Mouse (Mus musculus) gonadal fat pad, adult 2 months (tissue): ENCODE results near the gene Cbln1. TPM values are rescaled to one million over a fixed set of nuclear protein-coding genes. Genes with fewer than 3 reads are reported as not detected.

Source experiments
- DNase-seq: peaks from one replicate; pipeline ENCODE4 v3.0.0-alpha.2; 2012; ENCODE audit warnings: low read depth
- polyA plus RNA-seq: library from polyadenylated mRNA; depleted of rRNA; stranded (reverse); fragments of >200 nt; gene quantifications from 2 replicates; pipeline ENCODE4 v1.2.3, GENCODE M21; 2012; rRNA removed

Gene Cbln1
- polyA plus RNA-seq, 1 experiment = 0.08 TPM

DNA sequence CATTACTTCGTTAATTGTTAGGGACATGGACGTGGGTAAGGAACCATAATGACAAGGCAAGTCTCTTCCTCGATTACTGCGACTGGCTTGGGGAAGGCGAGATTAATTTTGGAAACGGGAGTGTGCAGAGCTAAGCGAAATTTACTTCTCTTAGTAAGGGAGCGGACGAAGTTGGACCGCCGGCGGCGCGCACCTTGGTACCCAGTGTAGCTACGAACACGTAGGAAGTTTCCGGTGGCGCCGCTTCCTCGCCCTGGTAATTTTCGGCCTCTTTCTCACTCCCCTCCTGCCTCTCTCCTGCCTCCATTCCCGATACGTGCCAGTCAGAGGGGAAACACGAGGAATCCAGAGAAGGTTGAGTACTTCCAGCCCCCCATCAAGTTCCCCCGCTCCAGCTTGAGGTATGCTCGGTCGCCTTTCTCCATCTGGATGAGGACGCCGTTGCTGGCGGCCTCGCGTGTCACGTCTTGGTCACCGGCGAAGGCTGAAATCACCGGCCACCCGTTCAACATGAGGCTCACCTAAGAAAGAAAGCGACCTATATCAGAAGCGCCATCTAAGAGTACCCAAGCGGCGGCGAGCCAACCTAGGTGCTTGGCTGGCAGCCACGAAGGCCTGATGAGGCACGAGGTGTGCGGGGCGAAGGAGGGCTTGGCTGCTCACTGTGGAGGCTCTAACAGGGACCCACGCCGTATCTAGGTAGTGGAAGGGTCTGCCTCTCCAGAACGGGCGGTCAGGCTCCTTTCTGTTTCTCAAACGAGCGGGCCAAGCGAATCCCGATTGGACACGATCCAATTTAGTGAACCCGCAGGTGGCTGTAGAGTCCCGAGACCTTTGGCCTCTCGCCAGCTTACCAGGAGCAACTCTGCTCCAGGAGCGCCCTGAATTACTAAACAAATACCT, 2.2 kb downstream of the Cbln1 start:
- DNase-seq = no peak

DNA sequence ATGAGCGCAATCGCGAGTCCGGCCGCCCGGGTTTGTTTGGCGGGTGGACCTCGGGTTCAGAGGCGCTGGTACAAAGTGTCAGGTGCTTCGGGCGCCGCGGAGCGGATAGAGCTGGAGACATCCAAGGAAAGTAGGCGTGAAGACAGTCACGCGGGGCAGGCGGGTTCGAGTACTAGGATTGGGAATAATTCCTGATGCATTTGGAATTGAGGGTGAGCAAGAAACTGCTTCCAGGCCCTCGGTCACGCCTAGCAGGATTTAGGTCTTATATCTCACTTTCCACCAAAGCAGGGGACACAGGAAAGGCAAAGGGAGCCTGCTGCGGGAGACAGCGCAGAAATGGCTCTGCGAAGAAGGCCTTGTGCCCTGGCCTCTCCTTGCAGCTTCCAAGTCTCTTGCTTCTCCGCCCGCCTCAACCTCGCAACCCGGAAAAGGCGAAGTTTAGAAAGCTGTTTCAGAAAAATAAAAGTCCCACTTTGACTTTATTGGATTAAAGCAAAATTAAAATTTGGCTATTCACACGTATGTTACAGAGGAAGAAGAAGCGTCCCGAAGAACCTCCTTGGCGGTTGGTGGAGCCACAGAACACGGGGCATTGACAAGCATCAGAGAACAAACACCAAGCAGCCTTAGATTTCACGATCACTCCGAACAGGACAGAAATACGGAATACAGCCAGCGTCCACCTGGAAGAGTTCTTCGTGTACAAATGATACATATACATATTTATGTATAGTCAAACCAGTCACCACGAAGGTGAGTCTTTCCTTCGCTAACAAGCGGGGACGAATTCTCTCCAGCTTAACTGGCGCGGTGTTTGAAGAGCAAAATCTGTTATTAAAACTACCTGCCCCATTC, 3.2 kb downstream of the Cbln1 start:
- no peak for DNase-seq

GRCm38 (mm10) chr8:87468416-87468957, 3.9 kb downstream of the Cbln1 start:
- DNase-seq = no peak

- no peak for DNase-seq
These were observed 4.5 kb downstream of the Cbln1 start for GRCm38 (mm10) chr8:87467906-87468305.

- DNase-seq = no peak
These were observed 5.3 kb downstream of the Cbln1 start for GRCm38 (mm10) chr8:87466936-87467602.

DNA sequence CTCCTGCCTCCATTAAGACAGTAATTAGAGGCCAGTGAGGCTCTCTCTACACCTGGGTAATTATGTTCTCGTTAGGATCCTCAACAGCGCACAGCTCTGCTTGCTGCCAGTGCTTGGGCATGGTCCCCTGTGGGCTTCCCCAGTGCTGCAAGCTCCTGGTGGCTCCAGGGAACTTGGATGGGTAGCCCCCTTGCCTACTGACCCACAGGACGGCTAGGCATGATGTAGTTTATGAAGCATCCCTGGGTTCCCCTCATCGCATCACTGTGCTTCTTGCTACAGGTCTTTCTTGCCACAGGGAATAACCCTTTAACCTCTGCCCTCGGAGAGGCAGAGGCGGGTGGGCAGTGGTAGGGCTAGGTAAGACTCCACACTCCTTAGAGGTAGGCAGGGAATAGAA, 6.1 kb downstream of the Cbln1 start:
- DNase-seq = no peak

DNA sequence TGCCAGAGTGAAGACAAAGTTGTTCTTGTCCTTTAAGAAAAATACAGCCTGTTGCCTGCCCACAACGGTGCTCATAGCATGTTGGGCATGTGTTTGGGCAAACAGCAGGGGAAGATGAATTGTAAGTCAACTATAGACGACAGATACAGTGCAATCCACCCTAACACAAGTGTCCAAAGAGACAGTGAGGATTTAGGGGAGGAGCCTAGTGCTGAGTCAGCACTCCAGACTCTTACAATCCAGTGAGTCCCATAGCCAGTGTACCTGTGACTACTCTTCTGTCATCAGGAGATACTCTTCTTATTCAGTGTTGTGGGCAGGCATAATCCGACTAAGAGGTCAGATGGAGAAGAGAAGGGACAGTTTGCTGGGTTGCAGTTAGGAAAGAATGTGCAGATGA, 8.0 kb downstream of the Cbln1 start:
- no peak for DNase-seq

GRCm38 (mm10) chr8:87461801-87462200, 10.6 kb downstream of the Cbln1 start:
- no peak for DNase-seq

DNA sequence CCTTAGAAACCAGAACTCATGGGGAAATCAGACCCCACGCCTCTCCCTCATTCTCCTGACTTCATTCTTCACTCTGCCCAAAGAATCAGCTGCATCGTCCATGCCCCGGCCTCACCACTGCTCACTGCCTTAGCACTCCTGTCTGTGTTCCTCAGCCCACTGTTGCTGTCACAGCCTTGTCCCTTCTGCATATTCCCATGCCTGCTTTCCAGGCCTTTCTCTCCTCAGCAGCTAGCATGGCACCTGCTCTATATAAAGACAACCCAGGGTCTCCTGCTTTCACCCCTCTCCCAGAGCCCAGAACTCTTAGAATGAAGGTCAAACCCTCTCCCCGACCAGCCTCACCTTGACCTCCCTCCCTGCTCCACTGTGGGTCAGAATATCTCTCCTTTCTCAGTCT, 15.5 kb downstream of the Cbln1 start:
- DNase-seq = no peak

DNA sequence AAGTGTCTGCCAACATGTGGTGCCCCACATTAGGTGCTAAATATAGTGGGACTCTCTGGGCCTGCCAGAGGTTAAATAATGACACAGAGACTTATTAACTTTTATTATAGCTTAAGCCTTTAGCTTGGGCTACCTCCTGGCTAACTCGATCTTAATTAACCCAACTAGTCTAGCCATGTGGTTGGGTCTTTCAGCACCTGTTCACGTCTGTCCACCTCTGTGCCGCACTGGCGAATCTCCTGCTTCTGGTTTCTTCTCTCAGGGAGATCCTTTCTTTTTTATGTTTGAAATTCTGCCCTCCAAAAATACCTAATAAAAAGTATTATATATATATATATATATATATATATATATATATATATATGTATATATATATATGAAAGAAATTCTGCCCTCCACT, 19.6 kb downstream of the Cbln1 start:
- no peak for DNase-seq

DNA sequence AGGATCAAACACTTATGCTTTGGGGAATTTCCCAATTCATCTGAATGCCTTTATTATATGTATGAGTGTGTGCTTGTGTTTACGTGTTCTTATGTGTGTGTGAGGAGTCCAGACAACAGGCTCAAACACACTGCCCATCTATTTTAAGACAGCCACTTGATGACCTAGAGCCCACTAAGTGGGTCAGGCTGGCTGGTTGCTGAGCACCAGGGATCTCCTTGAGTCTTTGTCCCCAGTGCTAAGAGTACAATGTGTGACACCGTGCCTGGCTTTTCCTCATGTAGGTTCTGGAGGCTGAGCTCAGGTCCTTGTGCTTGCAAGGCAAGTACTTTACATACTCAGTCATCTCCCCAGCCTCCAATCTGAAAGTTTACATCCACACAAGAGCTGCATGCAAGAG, 20.7 kb downstream of the Cbln1 start:
- DNase-seq = no peak

DNA sequence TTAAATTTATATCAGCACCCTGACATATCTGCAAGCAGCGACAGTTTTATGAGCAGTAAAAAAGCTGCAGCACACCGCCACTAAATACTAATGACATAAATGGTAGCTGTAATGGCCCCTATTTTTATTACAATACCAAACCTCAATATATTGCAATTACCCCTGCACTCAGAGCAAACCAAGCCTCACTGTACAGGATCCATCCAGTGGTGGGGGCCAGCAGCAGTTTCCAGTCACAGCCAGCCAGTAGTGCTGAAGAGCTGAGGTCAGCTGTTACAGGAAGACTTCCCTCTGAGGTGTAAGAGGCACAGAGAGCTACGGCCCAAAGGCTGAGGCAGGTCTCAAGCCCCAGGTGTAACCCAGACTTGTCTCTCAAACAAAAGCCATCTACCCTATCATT, 37.8 kb downstream of the Cbln1 start:
- DNase-seq = no peak

- DNase-seq = no peak
These were observed 45.2 kb downstream of the Cbln1 start for GRCm38 (mm10) chr8:87427188-87427587.

GRCm38 (mm10) chr8:87424706-87425105, 47.7 kb downstream of the Cbln1 start:
- DNase-seq = no peak

GRCm38 (mm10) chr8:87421697-87422096, 50.7 kb downstream of the Cbln1 start:
- DNase-seq = no peak

Other genes starting within 250 kb of the Cbln1 start
- gene 4933402J07Rik, start 91.2 kb upstream of the Cbln1 start, polyA plus RNA-seq = 0.54 and 0.96 TPM in 2 replicates